Mouse (Mus musculus): ENCODE measurements at regions not wholly inside any gene's neighbourhood (a gene's known extent, or its start where the extent isn't known, plus 50 kb on each side); places are given as distances from the start of the nearest gene placed in this dataset.

- WGBS: 6% methylated on average over 3 of the region's 3 CpGs
- H3K4me2 ChIP-seq (ENCODE audit: low read depth, severe bottlenecking): no peak overlapping the region
- H3K9ac ChIP-seq (ENCODE audit: low read length): no peak overlapping the region
- H3K9me3 ChIP-seq (ENCODE audit: control insufficient read depth, low read length): no peaks in the 10 kb centered on the region
- DNase-seq (ENCODE audit: low spot score) (no peak), ATAC-seq (ENCODE audit: insufficient number of reproducible peaks, low FRiP score, low TSS enrichment, low read depth) (no peak)
- H3K27me3 ChIP-seq (ENCODE audit: control insufficient read depth, insufficient read depth, low read length): no peaks in the 10 kb centered on the region
- no peaks in the 10 kb centered on the region for H3K4me1 ChIP-seq (ENCODE audit: control insufficient read depth, insufficient read depth, low read length)
- no peak overlapping the region for H3K27ac ChIP-seq (replicated peaks; ENCODE audit: low read depth, low read length)
- no peaks in the 10 kb centered on the region for H3K36me3 ChIP-seq (ENCODE audit: control insufficient read depth, insufficient read depth, low read length)
- no peak overlapping the region for H3K4me3 ChIP-seq (ENCODE audit: low read depth, low read length)
These were observed 55.9 kb upstream of the Ddx3x start for GRCm38 (mm10) chrX:13224902-13225301.

- Histone ChIP-seq H3K4me2 (ENCODE audit: low read depth, severe bottlenecking) (no peak overlapping the region), H3K36me3 (ENCODE audit: control insufficient read depth, insufficient read depth, low read length) (no peaks in the 10 kb centered on the region), H3K4me3 (ENCODE audit: low read depth, low read length) (no peak overlapping the region), H3K4me1 (ENCODE audit: control insufficient read depth, insufficient read depth, low read length) (no peaks in the 10 kb centered on the region), H3K9me3 (ENCODE audit: control insufficient read depth, low read length) (no peaks in the 10 kb centered on the region), H3K9ac (ENCODE audit: low read length) (no peak overlapping the region), H3K27ac (replicated peaks; ENCODE audit: low read depth, low read length) (no peak overlapping the region), H3K27me3 (ENCODE audit: control insufficient read depth, insufficient read depth, low read length) (no peaks in the 10 kb centered on the region)
- WGBS: 75% methylated on average over 3 of the region's 3 CpGs
- DNase-seq (ENCODE audit: low spot score) (no peak), ATAC-seq (ENCODE audit: insufficient number of reproducible peaks, low FRiP score, low TSS enrichment, low read depth) (no peak)
These were observed 54.3 kb upstream of the Ddx3x start for GRCm38 (mm10) chrX:13226429-13226828.

DNA sequence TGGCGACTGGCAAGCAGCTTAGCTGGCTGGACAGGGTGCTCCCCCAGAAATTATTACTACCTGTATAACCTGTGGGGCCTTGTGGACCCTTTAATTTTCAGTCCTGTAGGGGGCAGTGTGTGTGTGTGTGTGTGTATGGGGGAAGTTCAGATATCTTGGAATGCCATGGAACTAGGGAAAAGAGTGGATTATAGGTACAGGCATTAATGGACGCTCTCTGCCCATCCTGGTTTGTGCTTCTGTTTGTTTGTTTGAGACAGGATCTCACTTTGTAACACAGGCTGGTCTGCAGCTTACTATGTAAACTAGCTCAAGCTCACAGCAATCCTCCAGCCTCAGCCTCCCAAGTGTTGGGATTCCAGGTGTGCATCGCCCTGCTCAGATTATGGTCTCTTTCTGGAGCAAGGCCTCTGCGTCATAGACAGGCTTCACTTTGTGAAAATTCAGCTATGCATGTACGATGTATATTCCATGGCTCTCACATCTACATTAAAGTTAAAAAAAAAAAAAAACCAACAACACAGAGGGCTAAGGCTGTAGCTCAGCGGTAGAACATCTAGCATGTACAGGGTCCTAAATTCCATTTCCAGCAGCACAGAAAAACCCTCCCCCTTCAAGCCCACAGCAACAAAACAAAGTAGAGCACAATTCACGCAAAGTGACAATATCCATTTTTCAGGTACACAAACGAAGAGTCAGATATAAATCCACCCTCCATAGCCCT is 50.7 kb upstream of the Ddx3x start:
- H3K4me1 ChIP-seq (ENCODE audit: control insufficient read depth, insufficient read depth, low read length): no peaks in the 10 kb centered on the region
- H3K9ac ChIP-seq (ENCODE audit: low read length): peak overlapping the region; percentile 7; the same call in 1 of the 2 replicates
- no peaks in the 10 kb centered on the region for H3K9me3 ChIP-seq (ENCODE audit: control insufficient read depth, low read length)
- H3K27ac ChIP-seq (replicated peaks; ENCODE audit: low read depth, low read length): peak overlapping the region; percentile 59; the same call in 1 of the 2 replicates
- DNase-seq (ENCODE audit: low spot score) (peak; percentile 55), ATAC-seq (ENCODE audit: insufficient number of reproducible peaks, low FRiP score, low TSS enrichment, low read depth) (peak; percentile 52; the same call in 1 of the 2 replicates)
- H3K27me3 ChIP-seq (ENCODE audit: control insufficient read depth, insufficient read depth, low read length): no peaks in the 10 kb centered on the region
- H3K4me2 ChIP-seq (ENCODE audit: low read depth, severe bottlenecking): peak overlapping the region; percentile 38
- peak overlapping the region; percentile 21; the same call in 1 of the 2 replicates for H3K4me3 ChIP-seq (ENCODE audit: low read depth, low read length)
- 25% methylated on average over 8 of the region's 8 CpGs for WGBS
- H3K36me3 ChIP-seq (ENCODE audit: control insufficient read depth, insufficient read depth, low read length): no peaks in the 10 kb centered on the region

GRCm38 (mm10) chrX:13230615-13231179 is 50.1 kb upstream of the Ddx3x start:
- H3K4me2 ChIP-seq (ENCODE audit: low read depth, severe bottlenecking): peak overlapping the region; percentile 38
- peak; percentile 71 for DNase-seq (ENCODE audit: low spot score)
- peak overlapping the region; percentile 21; the same call in 1 of the 2 replicates for H3K4me3 ChIP-seq (ENCODE audit: low read depth, low read length)
- H3K27me3 ChIP-seq (ENCODE audit: control insufficient read depth, insufficient read depth, low read length): no peaks in the 10 kb centered on the region
- no peaks in the 10 kb centered on the region for H3K9me3 ChIP-seq (ENCODE audit: control insufficient read depth, low read length)
- H3K9ac ChIP-seq (ENCODE audit: low read length): peak overlapping the region; percentile 8; the same call in 1 of the 2 replicates
- peak; percentile 97 for ATAC-seq (ENCODE audit: insufficient number of reproducible peaks, low FRiP score, low TSS enrichment, low read depth)
- no peaks in the 10 kb centered on the region for H3K4me1 ChIP-seq (ENCODE audit: control insufficient read depth, insufficient read depth, low read length)
- H3K36me3 ChIP-seq (ENCODE audit: control insufficient read depth, insufficient read depth, low read length): no peaks in the 10 kb centered on the region
- H3K27ac ChIP-seq (replicated peaks; ENCODE audit: low read depth, low read length): peak overlapping the region; percentile 59; the same call in 1 of the 2 replicates
- 10% methylated on average over 17 of the region's 17 CpGs for WGBS
